Mouse (Mus musculus) lung, postnatal 14 days (tissue): Measurements from ENCODE around the gene Mslnl.

ENCODE experiments used
- DNase-seq: peaks from one replicate; pipeline ENCODE4 v3.0.0; 2021

Mslnl gene

DNA sequence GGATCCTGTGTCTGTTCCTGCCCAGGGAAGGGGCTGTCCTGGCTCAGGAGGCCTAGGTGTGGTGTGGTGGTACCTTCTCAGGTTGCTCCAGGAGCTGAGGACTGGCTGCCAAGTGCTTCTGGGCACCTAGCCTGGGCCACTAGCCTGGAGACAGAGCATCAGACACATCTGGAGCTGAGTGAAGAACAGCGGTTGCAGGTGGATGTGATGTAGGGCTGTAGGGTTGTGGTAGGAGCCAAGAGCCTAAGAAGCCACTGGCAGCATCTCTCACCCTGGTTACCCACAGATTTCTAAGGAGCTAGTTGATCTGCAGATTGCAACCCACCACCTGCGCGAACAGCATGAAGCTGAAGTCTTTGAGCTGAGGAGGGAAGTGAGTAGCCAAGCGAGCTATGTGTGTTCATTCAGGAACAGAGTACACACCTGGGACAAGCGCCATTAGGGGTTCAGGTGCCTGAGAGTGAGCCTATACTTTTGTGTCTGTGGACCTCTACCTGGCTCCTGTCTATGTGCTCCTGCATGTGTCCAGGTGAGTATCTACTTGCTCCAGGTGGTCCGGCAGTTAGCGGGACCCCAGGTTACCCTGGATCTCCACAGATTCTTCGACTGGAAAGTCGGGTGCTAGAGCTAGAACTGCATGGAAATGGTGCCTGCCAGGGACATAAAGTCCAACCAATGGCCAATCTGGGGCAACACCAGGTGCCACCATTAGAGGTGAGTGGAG lies 51.1 kb downstream of the Mslnl start:
- no peak for DNase-seq

DNA sequence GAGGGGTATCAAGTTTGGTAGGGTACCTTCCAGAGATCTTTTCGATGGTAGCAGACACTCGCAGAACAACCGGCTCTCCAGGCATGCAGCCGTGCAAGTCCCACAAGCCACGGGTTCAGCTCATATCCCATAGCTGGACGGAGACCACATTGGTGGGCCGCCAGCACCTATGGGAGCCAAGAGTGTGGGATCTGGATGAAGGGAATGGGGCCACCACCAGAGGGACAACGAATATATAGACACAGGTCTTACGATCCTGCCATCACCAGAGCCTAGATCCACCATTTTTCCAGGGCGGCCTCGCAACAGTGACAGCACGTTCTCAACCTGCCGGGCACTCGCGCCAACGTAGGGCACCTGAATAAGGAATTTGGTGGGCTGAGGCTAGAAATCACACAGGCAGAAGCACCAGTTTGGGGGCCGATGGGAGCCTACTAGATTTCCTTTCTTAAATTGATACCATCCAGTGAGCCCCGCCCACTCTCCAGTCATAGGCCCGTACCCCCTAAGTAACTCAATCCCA lies 55.5 kb downstream of the Mslnl start:
- DNase-seq = no peak

DNA sequence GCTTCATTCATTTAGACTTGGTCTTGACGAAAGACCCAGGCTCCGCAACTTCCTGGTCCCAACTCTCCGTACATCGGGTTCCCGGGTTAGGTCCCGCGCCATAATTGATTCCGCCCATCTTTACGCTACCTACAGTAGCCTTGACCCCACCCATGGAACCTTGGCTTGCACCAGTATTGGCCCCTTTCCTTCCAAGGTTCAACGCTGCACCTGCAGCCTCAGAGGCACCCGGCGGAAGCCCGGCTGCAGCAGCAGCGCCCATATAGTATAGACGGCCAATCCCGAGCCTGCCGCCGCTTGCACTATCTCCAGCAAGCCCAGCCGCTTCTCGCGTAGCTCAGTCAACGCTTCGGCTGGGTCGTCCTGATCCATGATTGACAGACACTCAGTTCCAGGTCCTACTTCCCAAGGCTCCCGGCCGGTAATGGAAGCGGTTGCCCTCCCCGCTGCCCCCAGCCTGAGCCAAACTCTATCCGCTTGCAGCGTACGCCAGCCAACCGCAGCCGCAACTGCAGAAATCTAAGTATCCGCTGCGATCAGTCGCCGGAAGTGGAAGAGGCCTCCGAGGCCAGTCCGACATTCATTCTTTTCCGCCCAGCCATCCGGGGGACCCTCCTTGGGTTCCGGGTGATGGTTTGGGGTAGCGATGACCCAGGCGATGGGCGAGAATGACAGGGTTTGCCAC lies 56.1 kb downstream of the Mslnl start:
- peak; percentile 89 for DNase-seq

DNA sequence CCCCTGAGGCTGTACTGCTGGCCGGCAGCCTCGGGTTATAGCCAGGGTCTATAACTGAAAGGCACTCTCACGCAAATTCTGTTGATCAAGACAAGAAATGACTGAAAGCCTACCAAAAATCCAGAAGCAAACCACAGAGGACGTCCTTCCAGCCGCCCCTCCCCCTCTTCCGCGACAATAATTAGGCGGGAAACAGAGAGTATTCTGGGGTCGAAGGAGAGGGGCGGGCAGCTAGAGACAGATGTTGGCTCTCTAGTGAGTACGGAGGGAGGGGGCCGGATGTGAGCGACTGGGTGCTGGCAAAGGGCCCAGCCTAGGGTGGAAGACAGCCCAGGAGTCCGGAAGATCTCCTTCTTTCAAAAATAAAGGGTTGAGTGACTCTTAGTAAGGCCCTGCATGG lies 56.8 kb downstream of the Mslnl start, which contains the start of gene Fam173a:
Gene Fam173a (minus strand): TSS at position 287 of the 400 bp plus-strand sequence.
- DNase-seq = peak; percentile 84

DNA sequence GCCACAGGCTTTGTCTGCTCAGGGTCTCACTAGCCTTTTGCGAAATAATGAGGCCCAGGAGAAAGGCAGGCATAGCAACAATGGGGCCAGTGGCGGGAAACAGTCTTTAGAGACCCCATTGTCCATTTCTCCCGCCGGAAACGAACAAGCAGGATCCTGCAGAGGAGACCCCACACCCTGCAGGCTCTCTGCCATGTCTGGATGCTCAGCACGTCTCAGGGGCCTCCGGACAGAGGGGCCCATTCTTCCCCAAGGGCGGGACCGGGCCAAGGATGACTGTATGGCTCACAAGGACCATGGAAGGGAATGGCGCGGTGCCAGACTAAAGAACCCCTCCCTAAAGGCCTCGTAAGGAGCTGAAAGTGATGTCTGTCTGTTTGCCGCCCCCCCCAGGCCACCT lies 58.4 kb downstream of the Mslnl start:
- DNase-seq = no peak

- no peak for DNase-seq
Observed at GRCm38 (mm10) chr17:25794998-25795397, 59.2 kb downstream of the Mslnl start.

DNA sequence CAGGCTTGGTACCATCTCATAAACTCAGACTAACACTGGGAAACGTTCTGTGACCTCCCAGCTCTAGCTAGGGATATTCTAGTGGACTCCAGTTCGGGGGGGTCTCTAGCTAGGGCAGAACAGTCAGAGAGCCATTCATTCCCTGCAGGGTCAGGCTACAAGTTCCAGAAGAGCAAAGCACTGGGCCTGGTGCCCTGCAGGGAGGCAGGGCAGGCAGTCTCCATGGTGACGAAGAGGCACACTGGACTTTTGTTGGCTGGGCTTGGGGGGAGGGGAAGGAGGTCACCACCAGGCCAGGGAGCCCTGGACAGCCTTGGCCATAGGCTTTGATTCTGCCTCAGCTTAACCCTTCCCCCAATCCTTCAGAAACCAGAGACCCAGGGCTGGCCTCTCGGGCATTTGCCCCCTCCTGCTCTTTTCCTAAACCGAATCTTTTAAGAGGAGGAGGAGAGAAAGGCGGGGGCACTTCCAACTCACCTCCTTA lies 59.8 kb downstream of the Mslnl start, which contains the start of gene AC134908.4:
Gene AC134908.4 (minus strand): TSS at position 51 of the 484 bp plus-strand sequence.
- DNase-seq = no peak

- DNase-seq = no peak
Observed at GRCm38 (mm10) chr17:25796211-25796771, 60.4 kb downstream of the Mslnl start.

DNA sequence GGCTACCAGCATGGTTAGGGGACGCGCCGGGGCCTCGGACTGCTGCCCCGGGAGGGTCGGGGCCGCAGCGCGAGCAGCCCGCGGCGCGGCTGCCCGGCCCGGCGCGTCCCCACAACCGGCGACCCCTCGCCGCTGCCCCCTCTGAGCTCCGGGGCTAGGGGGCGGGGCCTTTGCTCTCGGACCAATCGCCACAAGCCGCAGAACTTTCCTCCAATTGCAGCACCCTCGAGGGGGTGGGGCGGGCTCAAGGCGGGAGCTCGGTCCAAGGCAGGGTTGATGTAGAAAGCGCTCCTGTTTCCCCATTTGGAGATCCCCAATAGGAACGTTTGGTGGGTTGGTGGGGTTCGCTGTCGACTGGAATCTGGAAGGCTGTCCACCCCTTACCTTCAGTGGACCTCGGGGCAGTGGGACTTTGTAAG lies 61.1 kb downstream of the Mslnl start, which contains the start of gene Metrn:
Gene Metrn (minus strand): TSS at position 186 of the 419 bp plus-strand sequence.
- DNase-seq = peak; percentile 86
